Mouse (Mus musculus) hindbrain, embryonic 13.5 days (tissue): ENCODE data around the gene Pacrg. TPM values are rescaled to one million over a fixed set of nuclear protein-coding genes. Genes with fewer than 3 reads are reported as not detected.
A peak's percentile ranks its signal among the peaks of the same experiment; 100 is the strongest.

Experiments used
- ATAC-seq: fragments of 200-750 bp; cut with Nextera tagmentation; 2 replicates; pipeline ENCODE4 v1.8.0; 2017; ENCODE audit warnings: moderate TSS enrichment; ENCODE audit not compliant: low FRiP score
- H3K27ac ChIP-seq: fragments of 300-500 bp; sonication (generic); 2 replicates; pipeline ENCODE4 v1.5.1; 2015; ENCODE audit warnings: inconsistent platforms, mild to moderate bottlenecking, moderate library complexity
- H3K27me3 ChIP-seq: fragments of 300-500 bp; sonication (generic); 2 replicates; pipeline ENCODE4 v1.6.1; 2015; ENCODE audit warnings: mild to moderate bottlenecking, inconsistent platforms
- H3K36me3 ChIP-seq: fragments of 300-500 bp; sonication (generic); 2 replicates; pipeline ENCODE4 v1.6.1; 2015; ENCODE audit warnings: mild to moderate bottlenecking, inconsistent platforms
- H3K4me1 ChIP-seq: fragments of 300-500 bp; sonication (generic); replicated peaks from 2 replicates; pipeline ENCODE4 v1.6.1; 2015; ENCODE audit warnings: inconsistent platforms
- H3K4me2 ChIP-seq: fragments of 300-500 bp; sonication (generic); 2 replicates; pipeline ENCODE4 v1.6.1; 2015; ENCODE audit warnings: inconsistent platforms, mild to moderate bottlenecking, moderate library complexity
- H3K4me3 ChIP-seq: fragments of 300-500 bp; sonication (generic); 2 replicates; pipeline ENCODE4 v1.5.1; 2015; ENCODE audit warnings: mild to moderate bottlenecking, inconsistent platforms
- H3K9ac ChIP-seq: fragments of 300-500 bp; sonication (generic); 2 replicates; pipeline ENCODE4 v1.6.1; 2015; ENCODE audit warnings: mild to moderate bottlenecking, inconsistent platforms
- H3K9me3 ChIP-seq: fragments of 300-500 bp; sonication (generic); 2 replicates; pipeline ENCODE4 v1.6.1; 2016; ENCODE audit warnings: inconsistent platforms
- WGBS: fragments of 180-500 bp; shearing (Covaris S2); methylation state at CpG from one replicate; pipeline ENCODE4 v1.1.7; 2015; 5-methylcytosine and 5-hydroxymethylcytosine counted together
- polyA plus RNA-seq: library from polyadenylated mRNA; unstranded; fragments of >200 nt; fragmentation: Nextera tagmentation; extraction: Ambion mirVana; gene quantifications from 2 replicates; pipeline ENCODE4 v1.2.1, GENCODE M21; 2015

The Pacrg gene
- polyA plus RNA-seq, 1 experiment from 2014 or later: 18.8 TPM

DNA sequence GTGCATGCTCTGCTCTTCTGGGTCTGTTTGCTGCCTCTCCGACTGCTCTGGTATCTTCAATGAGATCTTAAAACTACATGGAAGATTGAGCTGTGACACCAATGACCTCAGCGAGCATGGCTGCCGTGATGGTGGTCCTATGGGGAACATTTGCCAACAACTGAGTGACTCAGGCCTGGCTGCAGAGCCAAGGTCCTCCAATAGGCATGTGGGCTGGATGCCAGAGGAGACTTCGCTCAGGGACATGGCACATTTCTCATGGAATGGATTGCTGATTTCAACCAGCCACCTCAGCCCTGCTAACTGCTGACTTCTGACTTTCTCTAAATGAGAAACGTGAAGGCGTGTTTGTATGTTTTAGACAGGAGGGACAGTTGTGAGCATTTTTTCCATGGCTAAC is 366.9 kb downstream of the Pacrg start:
- Histone ChIP-seq H3K4me1 (peaks cover 20% of the 10 kb centered on the region), H3K4me2 (no peak overlapping the region), H3K4me3 (no peak overlapping the region), H3K9me3 (no peaks in the 10 kb centered on the region), H3K27ac (no peak overlapping the region), H3K27me3 (no peaks in the 10 kb centered on the region), H3K9ac (no peak overlapping the region), H3K36me3 (no peaks in the 10 kb centered on the region)
- no peak for ATAC-seq
- 85% methylated on average over 6 of the region's 6 CpGs for WGBS

DNA sequence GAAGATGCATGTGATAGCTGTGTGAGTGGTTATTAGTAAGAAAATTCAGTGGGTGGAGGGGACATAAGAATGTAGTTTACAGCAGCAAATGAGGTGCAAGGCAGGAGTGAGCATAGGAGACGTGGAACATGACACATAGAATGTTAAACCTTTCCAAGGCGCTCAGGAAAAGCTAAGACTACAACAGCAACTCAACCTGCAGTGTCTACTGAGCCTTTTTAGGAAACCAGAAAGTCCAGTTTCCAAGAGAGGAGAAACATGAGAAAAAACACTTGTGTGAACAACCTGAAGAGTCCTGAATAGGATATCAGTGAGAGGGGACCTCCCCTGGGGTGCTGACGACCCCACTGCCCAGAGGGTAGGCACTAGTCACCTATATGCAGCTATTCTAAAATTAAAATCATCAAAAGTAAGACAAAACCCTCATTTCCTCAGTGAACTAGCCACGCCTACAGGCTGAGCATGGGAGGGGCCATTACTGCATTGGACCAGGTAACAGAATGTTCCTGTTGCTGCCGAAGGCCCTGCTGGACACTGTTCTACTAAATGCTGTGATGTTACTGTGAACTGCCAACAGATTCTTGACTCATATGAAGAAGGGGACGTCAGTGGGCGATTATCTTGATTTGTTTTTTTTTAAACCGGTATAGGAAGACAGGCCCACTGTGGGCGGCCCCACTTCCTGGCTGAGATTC is 370.1 kb downstream of the Pacrg start:
- WGBS: 95% methylated on average over 9 of the region's 9 CpGs
- H3K9ac ChIP-seq: no peak overlapping the region

DNA sequence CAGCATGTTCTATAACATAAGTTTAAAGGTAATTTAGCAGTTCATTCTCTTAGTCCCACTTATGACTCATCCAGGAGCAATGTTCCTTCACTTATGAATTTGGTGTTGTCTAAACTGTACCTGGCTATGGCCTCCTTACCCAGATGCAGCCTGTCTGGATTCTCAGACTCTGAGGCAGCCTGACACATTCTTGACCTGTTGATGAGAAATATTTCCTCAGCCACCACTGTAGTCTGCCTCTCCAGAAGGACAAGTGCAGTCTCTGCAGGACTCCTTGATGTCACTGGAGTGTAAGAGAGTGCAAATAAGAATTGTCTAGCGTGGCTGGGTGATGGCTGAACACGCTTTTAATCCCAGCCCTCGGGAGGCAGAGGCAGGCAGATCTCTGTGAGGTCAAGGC is 373.0 kb downstream of the Pacrg start:
- no peak overlapping the region for H3K9ac ChIP-seq
- WGBS: 89% methylated on average over 3 of the region's 3 CpGs
- no peak for ATAC-seq
- H3K4me3 ChIP-seq: no peak overlapping the region
- no peaks in the 10 kb centered on the region for H3K36me3 ChIP-seq
- no peak overlapping the region for H3K27ac ChIP-seq
- H3K4me2 ChIP-seq: no peak overlapping the region
- H3K27me3 ChIP-seq: no peaks in the 10 kb centered on the region
- no peaks in the 10 kb centered on the region for H3K9me3 ChIP-seq
- no peaks in the 10 kb centered on the region for H3K4me1 ChIP-seq

More for the DNA sequence above, 370.1 kb downstream of the Pacrg start:
- no peak for ATAC-seq
- Histone ChIP-seq H3K4me1 (no peaks in the 10 kb centered on the region), H3K4me2 (no peak overlapping the region), H3K27me3 (no peaks in the 10 kb centered on the region), H3K9me3 (no peaks in the 10 kb centered on the region), H3K4me3 (no peak overlapping the region), H3K27ac (no peak overlapping the region), H3K36me3 (no peaks in the 10 kb centered on the region)

DNA sequence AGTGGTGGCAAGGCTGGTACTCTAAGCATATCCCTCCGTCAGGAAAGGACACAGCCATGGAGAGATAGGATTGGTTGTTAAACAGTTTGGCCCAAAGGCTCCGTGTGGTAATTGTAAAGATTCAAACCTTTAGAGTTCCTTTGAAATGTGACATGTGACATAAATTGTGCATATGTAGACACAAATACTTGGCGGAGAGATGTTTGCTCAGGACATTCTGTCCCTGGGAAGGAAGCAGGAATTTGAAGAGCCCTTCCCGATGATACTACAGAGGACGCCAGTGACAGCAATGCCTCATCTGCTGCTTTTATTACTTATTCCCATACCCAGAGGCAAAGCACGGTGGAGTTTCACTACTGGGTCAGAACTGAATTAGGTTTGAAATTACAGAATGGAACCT is 374.6 kb downstream of the Pacrg start:
- no peaks in the 10 kb centered on the region for H3K4me1 ChIP-seq
- H3K9ac ChIP-seq: no peak overlapping the region
- H3K4me2 ChIP-seq: no peak overlapping the region
- no peaks in the 10 kb centered on the region for H3K27me3 ChIP-seq
- H3K9me3 ChIP-seq: no peaks in the 10 kb centered on the region
- H3K27ac ChIP-seq: no peak overlapping the region
- no peak overlapping the region for H3K4me3 ChIP-seq
- WGBS: 87% methylated on average over 6 of the region's 6 CpGs
- no peak for ATAC-seq
- H3K36me3 ChIP-seq: no peaks in the 10 kb centered on the region

GRCm38 (mm10) chr17:10464700-10465099 is 375.4 kb downstream of the Pacrg start:
- no peaks in the 10 kb centered on the region for H3K4me1 ChIP-seq
- no peak overlapping the region for H3K27ac ChIP-seq
- no peak overlapping the region for H3K4me2 ChIP-seq
- H3K4me3 ChIP-seq: no peak overlapping the region
- no peak overlapping the region for H3K9ac ChIP-seq
- H3K27me3 ChIP-seq: no peaks in the 10 kb centered on the region
- no peaks in the 10 kb centered on the region for H3K9me3 ChIP-seq
- WGBS: 83% methylated on average over 2 of the region's 3 CpGs
- ATAC-seq: no peak
- H3K36me3 ChIP-seq: no peaks in the 10 kb centered on the region

DNA sequence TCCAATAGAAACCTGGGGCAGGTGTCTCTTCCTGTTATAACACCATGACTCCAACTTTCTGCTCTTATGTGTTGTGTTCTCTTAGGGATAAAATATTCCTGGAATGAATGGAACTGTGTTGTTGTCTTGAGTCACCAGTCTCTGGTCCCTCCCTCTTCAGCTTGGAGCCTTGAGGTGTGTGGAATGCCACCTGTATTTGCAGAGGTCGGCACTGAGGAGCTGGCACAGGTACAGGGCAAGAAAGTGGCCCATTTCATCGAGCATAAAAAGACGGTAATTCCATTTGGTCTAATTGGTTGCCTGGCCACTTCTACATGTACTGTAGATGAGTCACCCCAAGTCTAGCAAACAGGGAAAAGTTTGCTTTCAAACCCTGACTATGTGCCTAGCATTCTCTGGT is 376.5 kb downstream of the Pacrg start:
- 90% methylated on average over 3 of the region's 3 CpGs for WGBS

GRCm38 (mm10) chr17:10460916-10461315 is 379.2 kb downstream of the Pacrg start:
- H3K4me2 ChIP-seq: no peak overlapping the region
- no peak overlapping the region for H3K4me3 ChIP-seq
- 91% methylated on average over 4 of the region's 4 CpGs for WGBS
- no peak overlapping the region for H3K27ac ChIP-seq
- no peak overlapping the region for H3K9ac ChIP-seq
- H3K36me3 ChIP-seq: no peaks in the 10 kb centered on the region
- H3K27me3 ChIP-seq: no peaks in the 10 kb centered on the region
- no peak for ATAC-seq
- no peaks in the 10 kb centered on the region for H3K9me3 ChIP-seq
- H3K4me1 ChIP-seq: 0 out of 2 replicates have a peak, but pooled peaks cover 8% of the 10 kb centered on the region

More for the DNA sequence above, 376.5 kb downstream of the Pacrg start:
- no peak for ATAC-seq
- H3K9ac ChIP-seq: no peak overlapping the region
- no peaks in the 10 kb centered on the region for H3K36me3 ChIP-seq
- no peaks in the 10 kb centered on the region for H3K4me1 ChIP-seq
- H3K4me2 ChIP-seq: no peak overlapping the region
- H3K27ac ChIP-seq: no peak overlapping the region
- no peaks in the 10 kb centered on the region for H3K27me3 ChIP-seq
- no peaks in the 10 kb centered on the region for H3K9me3 ChIP-seq
- H3K4me3 ChIP-seq: no peak overlapping the region

GRCm38 (mm10) chr17:10458743-10459142 is 381.4 kb downstream of the Pacrg start:
- H3K4me1 ChIP-seq: 0 out of 2 replicates have a peak, but pooled peaks cover 8% of the 10 kb centered on the region
- no peak overlapping the region for H3K4me3 ChIP-seq
- no peak overlapping the region for H3K9ac ChIP-seq
- H3K4me2 ChIP-seq: no peak overlapping the region
- H3K27ac ChIP-seq: no peak overlapping the region
- ATAC-seq: no peak
- H3K9me3 ChIP-seq: no peaks in the 10 kb centered on the region
- no peaks in the 10 kb centered on the region for H3K36me3 ChIP-seq
- H3K27me3 ChIP-seq: no peaks in the 10 kb centered on the region

DNA sequence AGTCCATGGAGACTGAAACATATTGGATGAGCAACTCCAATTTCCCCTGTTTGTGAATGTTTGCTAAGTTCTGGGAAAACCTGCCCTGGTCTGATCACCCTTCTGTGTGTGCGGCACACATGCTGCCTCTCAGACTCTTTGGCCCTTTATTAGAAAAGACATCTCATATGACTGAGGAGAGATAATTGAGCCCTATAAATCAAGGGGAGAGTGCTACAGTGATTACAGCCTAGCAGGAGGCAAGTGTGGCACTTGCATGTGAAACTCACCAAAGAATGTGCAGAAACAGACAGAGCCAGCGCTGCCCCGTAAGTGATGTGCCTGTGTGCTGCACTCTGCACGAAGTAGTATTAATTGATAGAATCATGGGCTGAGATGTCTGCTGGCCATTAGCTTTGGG is 383.7 kb downstream of the Pacrg start:
- Histone ChIP-seq H3K27me3 (no peaks in the 10 kb centered on the region), H3K9ac (no peak overlapping the region), H3K4me2 (no peak overlapping the region), H3K4me3 (no peak overlapping the region), H3K4me1 (peaks cover 19% of the 10 kb centered on the region), H3K9me3 (no peaks in the 10 kb centered on the region), H3K27ac (no peak overlapping the region), H3K36me3 (no peaks in the 10 kb centered on the region)
- WGBS: 71% methylated on average over 4 of the region's 4 CpGs
- no peak for ATAC-seq

DNA sequence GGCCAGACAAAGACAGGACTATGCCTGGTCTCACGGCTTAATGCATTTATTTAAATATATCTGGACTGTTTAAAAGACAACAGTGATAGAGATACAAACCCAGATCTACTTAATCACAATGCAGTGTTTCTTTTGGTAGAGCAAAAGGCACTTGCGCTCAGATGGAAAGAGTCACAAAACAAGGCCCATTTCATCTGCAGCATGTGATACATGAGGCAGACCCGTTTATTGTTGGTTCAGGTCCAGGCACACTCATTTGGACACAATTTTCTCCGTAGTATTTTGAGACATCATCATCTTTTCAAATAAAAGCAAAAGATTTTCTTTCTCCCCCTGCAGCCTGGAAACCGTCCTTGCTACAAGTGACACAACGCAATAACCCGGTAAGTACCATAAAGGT is 384.1 kb downstream of the Pacrg start:
- H3K27me3 ChIP-seq: no peaks in the 10 kb centered on the region
- 78% methylated on average over 7 of the region's 7 CpGs for WGBS
- H3K4me3 ChIP-seq: no peak overlapping the region
- H3K4me2 ChIP-seq: no peak overlapping the region
- H3K4me1 ChIP-seq: peaks cover 23% of the 10 kb centered on the region
- no peak for ATAC-seq
- no peak overlapping the region for H3K27ac ChIP-seq
- H3K36me3 ChIP-seq: no peaks in the 10 kb centered on the region
- H3K9me3 ChIP-seq: no peaks in the 10 kb centered on the region
- no peak overlapping the region for H3K9ac ChIP-seq

GRCm38 (mm10) chr17:10454406-10454805 is 385.7 kb downstream of the Pacrg start:
- H3K27me3 ChIP-seq: no peaks in the 10 kb centered on the region
- H3K27ac ChIP-seq: no peak overlapping the region
- H3K4me1 ChIP-seq: peaks cover 39% of the 10 kb centered on the region
- H3K9me3 ChIP-seq: no peaks in the 10 kb centered on the region
- 97% methylated on average over 8 of the region's 8 CpGs for WGBS
- no peak overlapping the region for H3K9ac ChIP-seq
- H3K4me2 ChIP-seq: no peak overlapping the region
- no peaks in the 10 kb centered on the region for H3K36me3 ChIP-seq
- no peak for ATAC-seq
- H3K4me3 ChIP-seq: no peak overlapping the region

DNA sequence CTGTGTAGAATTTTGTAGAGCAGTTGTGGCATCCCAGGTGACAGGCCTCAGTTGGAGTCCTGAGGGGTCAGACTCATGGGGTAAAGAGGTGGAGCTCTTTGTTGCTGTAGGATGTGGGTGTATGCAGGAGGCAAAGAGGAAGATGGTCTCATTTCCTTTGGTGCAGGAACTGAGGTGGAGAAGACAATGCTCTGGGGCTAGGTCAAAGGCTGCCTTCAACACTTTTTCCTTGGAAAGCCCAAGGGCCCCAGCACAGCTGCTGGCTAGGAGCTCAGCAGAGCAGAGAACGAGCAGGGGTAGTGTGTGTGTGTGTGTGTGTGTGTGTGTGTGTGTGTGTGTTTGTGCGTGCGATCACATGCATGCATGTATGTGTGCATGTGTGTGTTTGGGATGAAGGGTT is 387.3 kb downstream of the Pacrg start:
- Histone ChIP-seq H3K4me3 (no peak overlapping the region), H3K9ac (no peak overlapping the region), H3K4me2 (no peak overlapping the region), H3K9me3 (no peaks in the 10 kb centered on the region), H3K27me3 (no peaks in the 10 kb centered on the region), H3K36me3 (no peaks in the 10 kb centered on the region), H3K4me1 (peaks cover 52% of the 10 kb centered on the region), H3K27ac (no peak overlapping the region)
- ATAC-seq: no peak
- 87% methylated on average over 3 of the region's 3 CpGs for WGBS

DNA sequence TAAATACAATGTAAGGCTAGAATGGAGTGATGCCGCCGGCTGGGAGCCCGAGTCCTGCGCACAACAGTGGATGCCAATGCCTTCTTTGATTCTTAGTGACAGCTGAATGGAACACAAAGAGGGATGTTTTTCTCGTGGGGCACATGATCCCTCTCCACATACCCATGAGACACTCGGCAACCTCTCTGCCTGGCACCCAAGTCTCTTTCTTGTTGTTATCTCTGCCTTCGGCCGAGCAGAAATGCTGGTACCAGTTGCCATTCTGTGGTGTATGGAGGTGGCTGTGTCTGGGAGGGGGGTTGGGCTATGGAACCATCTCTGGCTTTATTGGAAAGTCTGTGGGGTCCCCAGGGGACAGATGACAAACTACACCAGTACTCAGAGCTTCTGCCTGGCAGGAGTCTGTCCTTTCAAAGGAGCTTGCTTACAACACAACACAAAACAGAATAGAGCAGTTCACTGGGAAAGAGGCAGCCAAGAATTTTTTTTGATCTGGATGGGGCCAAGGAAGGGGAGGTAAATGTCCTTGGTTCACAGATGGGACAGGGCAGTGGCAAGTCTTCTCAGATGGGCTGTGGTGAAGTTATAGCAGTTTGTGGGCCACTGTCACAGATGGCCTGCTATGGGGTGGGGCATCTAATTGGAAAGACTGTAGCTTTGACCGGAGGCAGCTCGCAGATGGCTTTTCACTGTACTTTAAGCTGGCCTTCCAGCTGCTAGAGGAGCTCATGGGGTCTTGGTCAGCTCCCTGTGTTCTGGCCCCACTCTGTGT is 388.6 kb downstream of the Pacrg start:
- H3K4me1 ChIP-seq: peaks cover 48% of the 10 kb centered on the region
- H3K4me3 ChIP-seq: no peak overlapping the region
- no peaks in the 10 kb centered on the region for H3K27me3 ChIP-seq
- peak; percentile 79 for ATAC-seq
- no peaks in the 10 kb centered on the region for H3K9me3 ChIP-seq
- 17% methylated on average over 10 of the region's 10 CpGs for WGBS
- H3K36me3 ChIP-seq: no peaks in the 10 kb centered on the region
- H3K9ac ChIP-seq: no peak overlapping the region
- H3K4me2 ChIP-seq: no peak overlapping the region
- peak overlapping the region; percentile 69 for H3K27ac ChIP-seq
